Comparison of ENCODE assay signal across 11 mouse cellular contexts in the genomic region with DNA sequence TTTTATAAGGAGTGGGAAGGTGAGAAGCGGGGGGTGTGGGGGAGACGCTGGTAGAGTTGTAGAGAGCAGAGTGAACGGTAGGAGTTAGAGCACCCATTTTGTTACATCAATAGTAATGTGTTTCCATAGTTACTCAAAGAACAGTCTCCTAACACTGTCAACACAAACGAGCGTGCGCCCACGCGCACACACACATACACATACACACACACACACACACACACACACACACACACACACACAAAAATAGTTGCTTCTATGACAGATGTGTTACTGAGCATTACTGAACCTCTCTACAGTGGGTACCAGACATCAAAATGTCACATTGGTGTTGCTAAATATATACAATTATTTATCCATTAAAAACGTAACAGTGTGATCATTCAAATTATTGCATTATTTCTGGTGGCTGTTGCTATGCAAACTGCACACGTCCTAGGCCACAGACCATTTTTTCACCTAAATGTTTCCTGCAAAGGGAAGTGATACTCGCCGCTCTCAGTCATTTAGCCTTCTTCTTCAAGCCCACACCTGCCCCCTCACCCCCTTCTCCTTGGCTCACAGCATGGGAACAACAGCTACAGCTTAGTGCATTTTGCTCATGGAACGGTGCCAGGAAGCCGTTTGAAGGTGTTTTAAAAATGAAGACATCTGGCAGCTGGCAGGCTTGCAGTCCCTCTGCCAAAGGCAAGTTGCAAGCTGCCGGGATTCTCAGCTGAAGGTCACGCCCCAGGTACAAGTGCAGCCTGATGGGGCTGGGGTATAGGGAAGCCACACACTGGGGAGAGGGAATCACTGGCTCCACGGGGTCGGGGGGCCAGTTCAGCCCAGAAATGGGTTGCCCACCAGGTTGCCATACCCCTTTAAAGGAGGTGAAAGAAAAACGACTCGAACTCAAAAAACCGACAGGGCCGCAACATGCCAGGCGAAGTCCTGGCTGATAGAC.
DNase-seq lines count a peak whose midpoint lies in the region; ATAC-seq lines count a peak whose summit lies in the region.
"Had no signal": no experiment of that assay in that cellular context is flagged by ENCODE, and none has a peak within 500 bp of the region (broad histone marks: within the 10 kb centered on the region; RNA-seq: fewer than 3 reads in every experiment).

No protein-coding gene starts in this region.

- WGBS in forebrain, embryonic 14.5 days: 42% methylated on average over 23 of the region's 23 CpGs
- 46% methylated on average over 23 of the region's 23 CpGs for WGBS in hindbrain, embryonic 14.5 days
- 59% methylated on average over 23 of the region's 23 CpGs for WGBS in midbrain, embryonic 15.5 days

- H3K27me3 ChIP-seq in forebrain, embryonic 14.5 days (replicated peaks; ENCODE audit: control insufficient read depth, insufficient read depth, low read length): no peaks in the 10 kb centered on the region
- H3K27me3 ChIP-seq in hindbrain, embryonic 14.5 days (ENCODE audit: control insufficient read depth, insufficient read depth, low read length): no peaks in the 10 kb centered on the region
- no peaks in the 10 kb centered on the region; the same call in 1 of the 2 replicates for H3K27me3 ChIP-seq in midbrain, embryonic 15.5 days (replicated peaks)
- H3K27me3 ChIP-seq: limb, embryonic 15.5 days had no signal

- H3K4me2 ChIP-seq in forebrain, embryonic 14.5 days (ENCODE audit: low read length): 0 out of 2 replicates have a peak overlapping the region, but pooled peaks have one; percentile 23
- no peak overlapping the region for H3K4me2 ChIP-seq in hindbrain, embryonic 14.5 days (replicated peaks)
- no peak overlapping the region for H3K4me2 ChIP-seq in midbrain, embryonic 15.5 days
- H3K4me2 ChIP-seq: limb, embryonic 15.5 days had no signal

- H3K4me3 ChIP-seq in forebrain, embryonic 14.5 days (ENCODE audit: low read depth, low read length): no peak overlapping the region
- no peak overlapping the region for H3K4me3 ChIP-seq in hindbrain, embryonic 14.5 days (replicated peaks; ENCODE audit: low read length)
- no peak overlapping the region for H3K4me3 ChIP-seq in midbrain, embryonic 15.5 days
- H3K4me3 ChIP-seq: erythroblast, embryonic 14.5 days; limb, embryonic 15.5 days had no signal

- ATAC-seq in forebrain, embryonic 14.5 days: peak; percentile 66
- ATAC-seq in hindbrain, embryonic 14.5 days (ENCODE audit: low FRiP score): peak; percentile 75; the same call in 1 of the 2 replicates
- ATAC-seq in midbrain, embryonic 15.5 days (replicated peaks): peak; percentile 70
- ATAC-seq: Patski had no signal

- H3K4me1 ChIP-seq in forebrain, embryonic 14.5 days (ENCODE audit: control insufficient read depth, insufficient read depth, low read length): peaks cover 23% of the 10 kb centered on the region
- peaks cover 7% of the 10 kb centered on the region for H3K4me1 ChIP-seq in hindbrain, embryonic 14.5 days (replicated peaks; ENCODE audit: control insufficient read depth, insufficient read depth, low read length)
- peaks cover 9% of the 10 kb centered on the region for H3K4me1 ChIP-seq in midbrain, embryonic 15.5 days

- no peak overlapping the region for H3K9ac ChIP-seq in forebrain, embryonic 14.5 days (ENCODE audit: low read length)
- H3K9ac ChIP-seq in hindbrain, embryonic 14.5 days: no peak overlapping the region
- no peak overlapping the region for H3K9ac ChIP-seq in midbrain, embryonic 15.5 days
- H3K9ac ChIP-seq: limb, embryonic 15.5 days had no signal

- peak; percentile 84 for DNase-seq in left cerebral cortex, postnatal 4 days
- no peak for DNase-seq in left cerebral cortex, postnatal 36 days (ENCODE audit: low spot score in 2 of 2)
- DNase-seq in forebrain, embryonic 14.5 days (ENCODE audit: low spot score): peak; percentile 84
- peak; percentile 71 for DNase-seq in hindbrain, embryonic 14.5 days (ENCODE audit: low spot score)
- DNase-seq in embryo, embryonic 9.5 days (ENCODE audit: extremely low spot score): no peak
- no peak for DNase-seq in kidney, adult 11 months
- no peak for DNase-seq in adrenal gland, adult (ENCODE audit: inconsistent age in 2 of 2, low spot score in 1 of 2)

- no peaks in the 10 kb centered on the region for H3K36me3 ChIP-seq in forebrain, embryonic 14.5 days (ENCODE audit: control insufficient read depth, insufficient read depth, low read length)
- H3K36me3 ChIP-seq in hindbrain, embryonic 14.5 days (replicated peaks; ENCODE audit: control insufficient read depth, insufficient read depth): no peaks in the 10 kb centered on the region
- H3K36me3 ChIP-seq in midbrain, embryonic 15.5 days (replicated peaks): no peaks in the 10 kb centered on the region
- H3K36me3 ChIP-seq: limb, embryonic 15.5 days had no signal

- no peaks in the 10 kb centered on the region for H3K9me3 ChIP-seq in forebrain, embryonic 14.5 days (replicated peaks; ENCODE audit: control insufficient read depth, low read length)
- H3K9me3 ChIP-seq in hindbrain, embryonic 14.5 days (ENCODE audit: control insufficient read depth, low read length): no peaks in the 10 kb centered on the region
- H3K9me3 ChIP-seq in midbrain, embryonic 15.5 days: no peaks in the 10 kb centered on the region
- H3K9me3 ChIP-seq: limb, embryonic 15.5 days had no signal

- intact Hi-C loops in left cerebral cortex, postnatal 4 days (cut with DNase I): no loop called here
- intact Hi-C loops in left cerebral cortex, postnatal 36 days (cut with DNase I): no loop called here

- peak overlapping the region; percentile 58 for H3K27ac ChIP-seq in forebrain, embryonic 14.5 days (ENCODE audit: low read depth, low read length)
- no peak overlapping the region for H3K27ac ChIP-seq in hindbrain, embryonic 14.5 days
- H3K27ac ChIP-seq in midbrain, embryonic 15.5 days: 0 out of 2 replicates have a peak overlapping the region, but pooled peaks have one; percentile 2
- H3K27ac ChIP-seq: limb, embryonic 15.5 days had no signal

Comparison
In these comparisons a context has a peak if more than half of its experiments do, and no peak if none do; other contexts are left out.
1. DNase-seq: peak in left cerebral cortex, postnatal 4 days (single experiment), forebrain, embryonic 14.5 days (single experiment) and hindbrain, embryonic 14.5 days (single experiment); none in left cerebral cortex, postnatal 36 days (0 of 2), embryo, embryonic 9.5 days (single experiment), kidney, adult 11 months (single experiment) and adrenal gland, adult (0 of 2).
2. Peak in every context shown above with its lines, with median percentiles within 50 percentile points of each other: ATAC-seq.